Mouse (Mus musculus): ENCODE measurements around the gene Tfcp2.

- TF ChIP-seq CTCF (IDR thresholded peaks at IDR 0.05 in 2 of 3, conservative IDR thresholded peaks at IDR 0.05 in 1 of 3; ENCODE audit: control insufficient read depth in 1 of 3, insufficient read depth in 1 of 3, low read depth in 2 of 3, low read length in 3 of 3, poor library complexity in 1 of 3, severe bottlenecking in 1 of 3) (no peak; a peak in 1 of 6 replicates), ETS1 (IDR thresholded peaks at IDR 0.05; ENCODE audit: low read depth, low read length) (no peak), POLR2A (IDR thresholded peaks at IDR 0.05; ENCODE audit: control insufficient read depth in 1 of 2, insufficient read depth in 1 of 2, low read depth in 1 of 2, low read length in 2 of 2, poor library complexity in 1 of 2) (no peak), ELF1 (IDR thresholded peaks at IDR 0.05; ENCODE audit: low read depth, low read length) (no peak), TAL1 (IDR thresholded peaks at IDR 0.05; ENCODE audit: low read length) (no peak), HCFC1 (IDR thresholded peaks at IDR 0.05; ENCODE audit: low read depth, low read length) (no peak), GATA1 (IDR thresholded peaks at IDR 0.05; ENCODE audit: low read depth, low read length) (no peak), RAD21 (IDR thresholded peaks at IDR 0.05; ENCODE audit: low read depth, low read length) (no peak)
These were observed 1.5 kb downstream of the Tfcp2 start for GRCm38 (mm10) chr15:100550280-100550679.
